Mouse (Mus musculus) embryo, embryonic 11.5 days (tissue): ENCODE results near the gene Gm853.
"Not testable (repeated sequence)": the region's sequence is repeated elsewhere in the genome, so short reads cannot be mapped to it uniquely, and the experiment has no call there.

Experiments used
- DNase-seq: peaks from one replicate; pipeline ENCODE4 v3.0.0-alpha.2; 2012; ENCODE audit warnings: low read depth, low spot score

Gm853 gene

DNA sequence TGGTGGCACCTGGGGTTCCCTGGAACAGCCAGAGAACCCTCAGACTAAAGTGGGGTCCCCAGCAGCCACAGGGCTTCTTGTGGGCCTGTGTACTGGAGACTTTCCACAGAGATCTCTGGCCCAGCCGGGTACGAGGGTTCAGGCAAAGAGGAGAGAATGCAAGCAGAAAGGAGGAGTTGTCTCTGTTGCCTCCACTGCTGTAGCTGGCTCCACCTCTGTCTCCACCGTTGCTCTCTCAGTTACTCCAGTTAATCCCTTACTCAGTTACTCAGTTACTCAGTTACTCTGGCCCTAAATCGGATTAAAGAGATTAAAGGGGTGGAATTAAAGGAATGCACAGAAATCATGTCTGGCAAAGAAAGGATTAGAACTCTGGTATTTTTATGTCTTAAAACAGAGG lies at the start of gene Gm853:
Gm853 (minus strand) TSS at position 223 of the 400 bp plus-strand sequence.
- DNase-seq, result no peak

DNA sequence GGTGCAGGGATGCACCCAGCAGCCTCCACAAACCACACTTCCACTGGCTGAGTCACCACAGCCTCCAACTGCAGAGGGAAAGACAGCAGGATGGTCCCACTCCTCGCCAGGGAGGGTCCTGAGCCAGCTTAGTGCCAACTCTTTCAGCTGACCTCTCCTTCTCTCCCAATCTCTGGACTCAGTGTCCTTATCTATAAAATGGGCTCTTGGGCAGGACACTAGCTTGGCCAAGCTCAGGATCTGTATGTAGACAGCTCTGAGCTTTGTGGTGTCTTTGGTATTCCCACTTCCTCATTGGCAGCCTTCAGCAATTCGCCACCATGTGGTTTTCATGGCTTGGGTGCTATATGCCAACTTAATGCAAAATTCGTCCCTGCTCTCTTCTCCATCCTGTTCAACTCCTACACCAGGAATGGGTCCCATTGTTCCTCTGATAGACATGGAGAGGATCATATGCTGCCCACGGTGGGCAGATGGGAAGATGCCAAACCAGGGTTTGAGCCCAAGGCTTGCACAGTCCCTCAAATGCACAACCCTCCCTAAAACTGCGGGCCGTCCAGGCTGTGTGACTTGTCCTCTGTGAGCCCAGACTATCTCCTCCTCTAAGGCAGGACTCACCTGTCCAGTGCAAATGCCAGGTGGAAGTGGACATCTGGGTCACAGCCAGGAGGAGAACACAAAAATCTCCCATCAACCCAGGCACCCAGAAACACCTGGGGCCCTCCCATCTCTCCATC lies 48.6 kb upstream of the Gm853 start:
- DNase-seq, result no peak

DNA sequence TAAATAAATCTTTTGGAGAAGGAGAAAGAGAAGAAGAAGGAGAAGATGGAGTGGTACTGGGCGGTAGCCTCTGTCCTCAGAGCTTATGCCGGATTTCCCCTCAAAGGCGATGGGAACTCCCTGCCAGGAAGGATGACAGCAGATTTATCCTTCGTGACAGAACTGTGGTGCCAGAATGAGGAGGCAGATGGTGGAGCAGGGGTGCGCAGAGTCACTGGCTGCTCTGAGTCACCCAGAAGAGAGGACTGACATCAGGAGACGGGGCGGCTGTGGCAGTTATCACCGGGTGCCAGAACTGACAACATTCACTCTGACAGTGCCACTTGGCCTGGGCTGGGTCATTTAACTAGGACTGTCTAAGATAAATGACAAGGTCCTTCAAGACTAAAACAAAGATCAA lies 47.9 kb upstream of the Gm853 start:
- no peak for DNase-seq

DNA sequence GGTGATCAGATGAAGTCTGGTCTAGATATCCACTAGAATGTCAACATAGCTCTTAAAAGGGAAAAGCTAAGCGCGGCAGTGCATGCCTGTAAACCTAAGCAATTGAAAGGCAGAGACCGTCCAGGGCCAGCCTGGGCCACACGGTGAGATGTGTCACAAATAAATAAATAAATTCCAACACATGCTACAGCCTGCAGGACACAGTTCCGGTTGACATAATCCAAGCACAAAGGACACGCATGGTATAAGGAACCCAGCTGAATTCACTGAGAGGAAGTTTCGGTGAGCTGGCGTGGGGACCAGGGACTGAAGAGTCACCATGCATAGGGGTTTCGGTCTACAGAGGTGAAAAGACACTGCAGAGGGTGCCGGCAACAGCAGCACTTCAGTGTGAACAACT lies 46.5 kb upstream of the Gm853 start:
- no peak for DNase-seq

DNA sequence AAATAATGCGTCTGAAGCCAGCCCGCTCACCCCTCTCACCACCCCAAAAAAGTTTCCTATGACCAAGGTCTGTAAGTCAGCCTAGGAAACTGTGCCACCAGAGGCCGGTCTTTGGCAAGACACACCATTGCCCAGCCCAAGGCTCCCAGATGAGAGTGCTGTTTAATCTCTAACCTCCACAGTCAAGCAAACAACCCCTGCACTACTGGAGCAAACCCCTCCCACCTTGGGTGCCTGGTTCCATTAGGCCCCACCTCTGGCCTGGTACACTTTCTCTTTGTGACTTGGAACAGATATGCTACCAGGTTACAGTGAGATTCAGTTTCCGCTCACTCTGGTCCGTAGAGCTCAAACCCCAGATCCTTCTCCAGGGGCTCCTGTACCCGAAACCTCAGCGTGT lies 44.9 kb upstream of the Gm853 start:
- DNase-seq, result no peak

DNA sequence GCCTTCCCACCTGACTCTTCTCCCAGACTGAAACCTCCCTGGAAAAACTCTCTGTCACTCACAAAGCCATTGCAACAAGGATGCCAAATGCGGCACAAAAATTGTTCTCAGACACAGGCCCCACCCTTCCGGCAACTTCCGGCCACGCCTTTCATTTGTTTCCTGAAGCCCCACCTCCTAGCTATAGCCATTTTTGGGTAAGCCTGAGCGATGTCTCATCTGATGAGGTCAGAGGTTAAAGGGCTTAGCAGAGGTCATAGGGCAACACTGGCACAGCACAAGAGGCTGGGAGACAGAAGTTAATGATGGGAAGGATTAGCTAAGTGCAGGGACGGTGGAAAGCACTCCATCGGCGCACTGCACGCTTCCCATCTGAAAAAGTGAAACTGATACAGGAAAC lies 44.4 kb upstream of the Gm853 start:
- DNase-seq, result no peak

DNA sequence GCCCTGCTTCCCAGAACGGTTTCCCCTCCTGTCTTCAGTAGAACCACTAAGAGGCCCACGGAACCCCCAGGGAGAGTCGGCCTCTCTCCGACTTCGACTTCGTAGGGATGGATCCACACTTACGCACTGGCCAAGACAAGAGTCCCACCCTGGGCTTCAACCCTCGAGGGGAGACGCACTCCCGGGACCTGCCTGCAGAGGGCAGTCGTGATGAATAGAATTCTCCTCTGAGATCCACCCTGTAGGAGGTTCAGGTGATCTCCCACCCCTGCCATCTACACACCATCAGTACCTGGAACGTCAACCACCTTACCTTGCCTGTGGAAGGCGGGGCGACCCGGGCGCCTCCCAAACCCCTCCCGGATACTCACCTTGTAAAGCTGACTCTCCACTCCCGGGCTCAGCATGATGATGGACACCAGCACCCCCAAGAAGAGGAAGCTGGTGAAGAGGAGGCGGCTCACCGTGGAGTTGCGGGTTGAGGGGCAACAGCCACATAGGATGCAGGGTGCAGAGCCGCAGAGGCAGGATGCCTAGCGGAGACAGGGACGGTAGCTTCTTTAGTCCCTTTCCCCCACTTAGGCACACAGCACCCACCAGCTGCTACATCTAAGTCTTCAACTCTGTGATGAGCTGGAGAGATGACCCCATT lies 42.6 kb upstream of the Gm853 start:
- no peak for DNase-seq

DNA sequence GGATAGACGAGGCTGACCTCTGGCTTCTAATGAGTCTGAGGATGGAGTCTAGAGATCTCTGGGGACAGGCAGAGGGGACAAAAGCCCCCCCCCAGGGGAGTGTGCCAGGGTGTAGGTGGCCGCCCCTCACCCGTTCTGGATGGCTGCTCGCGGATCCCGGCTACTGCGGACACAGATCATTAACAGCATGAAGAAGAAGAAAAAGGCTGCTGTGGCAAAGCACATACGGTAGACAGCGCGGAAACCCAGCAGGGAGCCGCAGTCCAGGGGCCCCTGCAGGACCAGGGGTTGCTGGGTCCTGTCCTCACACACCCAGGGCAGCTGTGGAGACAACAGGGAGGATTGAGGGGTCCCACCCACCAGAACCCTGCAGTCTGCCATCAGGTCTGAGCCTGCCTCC lies 41.9 kb upstream of the Gm853 start:
- DNase-seq, result no peak

DNA sequence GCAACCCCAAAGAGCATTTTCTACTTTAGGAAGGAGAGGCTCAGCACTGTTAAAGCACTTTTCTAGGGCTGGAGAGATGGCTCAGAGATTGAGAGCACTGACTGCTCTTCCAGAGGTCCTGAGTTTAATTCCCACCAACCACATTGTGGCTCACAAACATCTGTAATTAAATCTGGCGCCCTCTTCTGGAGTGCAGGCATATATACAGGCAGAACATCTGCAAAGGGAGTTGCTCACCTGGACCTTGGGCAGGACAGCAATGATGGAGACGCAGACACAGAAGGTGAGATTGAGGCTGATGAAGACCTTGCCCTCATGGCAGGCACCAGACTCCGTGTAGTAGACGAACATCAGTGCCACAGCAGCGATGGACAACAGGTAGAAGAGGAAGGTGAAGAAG lies 38.2 kb upstream of the Gm853 start:
- DNase-seq, result no peak

DNA sequence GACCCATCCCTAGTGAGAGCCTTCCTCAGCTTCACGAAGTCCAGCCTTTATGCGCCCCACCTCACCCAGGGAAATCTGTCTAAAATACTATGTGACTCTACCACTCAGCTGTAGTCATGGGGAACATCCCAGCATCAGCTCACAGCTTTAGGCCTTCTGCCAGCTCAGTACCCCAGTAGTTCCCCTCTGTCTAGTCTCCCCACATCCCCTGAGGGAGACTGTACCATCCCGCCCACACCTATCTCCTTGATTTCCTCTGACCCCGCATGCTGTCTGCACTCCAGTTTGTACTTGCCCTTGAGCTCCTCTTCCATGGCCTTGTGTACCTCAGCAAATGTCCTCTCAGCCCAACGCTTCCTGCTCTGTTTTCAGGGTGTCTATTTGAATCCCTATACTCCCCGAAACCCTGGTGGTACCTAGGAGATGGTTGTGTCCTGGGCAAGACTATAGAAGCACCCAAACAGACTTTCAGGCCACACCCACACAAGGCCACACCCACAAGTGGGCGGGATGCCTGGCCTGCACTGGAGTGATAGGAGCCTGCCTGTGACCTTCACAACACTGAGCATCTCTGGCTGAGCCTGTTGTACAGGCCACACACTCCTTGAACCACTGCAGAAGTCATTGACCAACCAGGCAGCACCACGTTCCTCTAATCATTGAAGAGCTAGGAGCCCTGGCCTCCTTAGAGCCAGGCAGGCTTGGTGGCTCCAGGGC lies 30.4 kb upstream of the Gm853 start:
- DNase-seq, result no peak

DNA sequence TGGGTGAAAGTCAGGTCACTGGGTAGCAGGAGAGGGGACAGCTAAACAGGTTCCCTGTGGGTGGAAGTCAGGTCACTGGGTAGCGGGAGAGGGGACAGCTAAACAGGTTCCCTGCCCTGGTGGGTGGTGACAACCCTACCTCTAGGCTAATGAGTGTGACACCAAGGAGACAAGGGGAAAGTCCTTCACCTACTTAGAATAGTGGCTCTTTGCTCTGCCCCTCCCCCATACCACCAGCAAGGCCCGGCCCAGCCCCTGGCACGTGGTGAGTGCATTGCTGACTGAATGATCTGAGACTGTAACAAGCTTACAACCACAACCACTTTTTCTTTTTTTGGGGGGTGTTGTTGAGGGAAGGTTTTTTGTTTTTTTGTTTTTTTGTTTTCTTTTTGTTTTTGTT lies 29.6 kb upstream of the Gm853 start:
- no peak for DNase-seq

DNA sequence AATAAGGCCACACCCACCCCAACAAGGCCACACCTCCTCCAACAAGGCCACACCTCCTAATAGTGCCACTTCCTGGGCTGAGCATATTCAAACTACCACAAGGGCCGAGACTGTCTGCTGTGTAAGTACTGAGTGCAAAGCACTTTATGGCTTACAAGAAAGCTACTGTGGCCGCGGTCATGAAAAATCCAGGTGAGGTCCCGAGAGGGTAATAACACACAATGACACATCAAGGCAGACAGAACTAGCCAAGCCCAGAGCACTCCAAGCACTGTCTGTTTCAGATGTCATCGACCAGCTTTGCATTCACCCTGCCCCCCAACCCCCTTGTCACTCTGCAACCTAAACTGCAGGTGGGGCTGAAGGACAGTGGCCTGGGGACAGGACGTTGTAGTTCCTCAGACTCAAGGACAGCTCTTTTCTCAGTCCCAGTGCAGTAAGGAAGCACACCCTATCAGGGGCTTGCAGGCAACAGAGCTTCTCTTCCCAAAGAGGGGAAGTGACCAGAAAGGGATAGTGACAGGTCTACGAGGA lies 29.0 kb upstream of the Gm853 start:
- no peak for DNase-seq

DNA sequence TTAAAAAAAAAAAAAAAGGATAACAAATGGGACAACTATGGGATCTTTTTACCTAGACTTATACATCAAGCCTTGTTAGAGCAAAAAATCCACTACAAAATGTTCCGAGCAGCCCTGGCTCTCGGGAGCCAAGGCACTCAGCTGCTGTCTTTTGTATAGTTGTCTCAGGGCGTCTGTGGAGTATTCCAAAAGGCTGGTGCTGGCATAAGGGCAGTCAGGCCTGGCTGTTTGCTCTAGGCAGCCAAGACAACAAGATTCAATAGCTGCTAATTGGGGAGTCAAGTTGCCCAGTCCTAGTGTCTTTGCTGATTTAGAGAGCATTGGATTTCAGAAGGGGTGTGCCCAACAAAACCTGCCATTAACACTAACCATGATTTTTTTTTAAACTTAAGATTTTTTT lies 26.4 kb upstream of the Gm853 start:
- DNase-seq, result no peak

DNA sequence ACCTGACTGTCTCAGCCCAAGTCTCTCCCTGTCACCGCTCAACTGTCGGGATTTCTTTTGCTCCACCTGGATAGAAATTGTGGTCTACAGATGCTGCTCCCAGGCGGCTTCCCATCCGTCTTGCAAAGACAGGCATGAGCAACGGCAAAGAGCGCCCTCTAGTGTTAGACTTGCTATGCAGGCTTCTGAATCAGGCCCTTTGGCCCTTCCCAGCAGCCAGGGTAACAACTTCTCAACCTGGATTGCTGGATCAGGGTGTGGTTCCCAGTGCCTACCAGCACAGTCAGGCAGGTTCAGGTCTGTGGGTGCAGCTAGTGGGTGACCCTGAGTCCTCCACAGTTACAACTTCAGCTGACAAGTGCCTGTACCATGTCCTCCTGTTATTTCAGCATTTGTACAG lies 23.9 kb upstream of the Gm853 start:
- peak; percentile 73 for DNase-seq

DNA sequence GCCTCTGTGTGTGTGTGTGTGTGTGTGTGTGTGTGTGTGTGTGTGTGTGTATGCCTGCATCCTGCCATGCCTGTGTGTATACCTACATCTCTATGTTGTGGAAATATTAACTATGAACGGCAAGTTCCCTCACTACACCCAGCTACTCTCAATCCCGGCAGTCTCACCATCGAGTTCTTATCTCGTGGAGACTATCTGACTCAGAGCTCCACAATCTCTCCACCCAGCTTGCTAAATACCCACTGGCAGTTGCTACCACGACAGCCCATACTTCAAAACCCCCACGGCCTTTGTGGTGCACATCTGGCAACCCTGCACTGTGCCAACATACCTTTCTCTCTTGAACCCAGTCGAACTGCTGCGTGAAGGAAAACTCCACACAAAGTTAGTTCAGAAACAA lies 22.5 kb upstream of the Gm853 start:
- DNase-seq, result no peak

DNA sequence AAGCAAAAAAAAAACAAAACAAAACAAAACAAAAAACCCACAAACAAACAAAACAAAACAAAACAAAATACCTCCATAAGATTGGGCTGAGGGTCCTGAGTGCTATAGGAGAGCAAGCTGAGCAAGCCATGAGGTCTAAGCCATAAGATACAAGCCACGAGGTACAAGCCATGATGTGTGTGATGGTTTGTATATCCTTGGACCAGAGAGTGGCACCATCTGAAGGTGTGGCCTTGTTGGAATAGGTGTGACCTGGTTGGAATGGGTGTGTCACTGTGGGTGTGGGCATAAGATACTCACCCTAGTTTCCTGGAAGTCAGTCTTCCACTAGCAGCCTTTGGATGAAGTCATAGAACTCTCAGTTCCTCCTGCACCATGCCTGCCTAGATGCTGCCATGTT lies 21.4 kb upstream of the Gm853 start:
- not testable (repeated sequence) for DNase-seq

DNA sequence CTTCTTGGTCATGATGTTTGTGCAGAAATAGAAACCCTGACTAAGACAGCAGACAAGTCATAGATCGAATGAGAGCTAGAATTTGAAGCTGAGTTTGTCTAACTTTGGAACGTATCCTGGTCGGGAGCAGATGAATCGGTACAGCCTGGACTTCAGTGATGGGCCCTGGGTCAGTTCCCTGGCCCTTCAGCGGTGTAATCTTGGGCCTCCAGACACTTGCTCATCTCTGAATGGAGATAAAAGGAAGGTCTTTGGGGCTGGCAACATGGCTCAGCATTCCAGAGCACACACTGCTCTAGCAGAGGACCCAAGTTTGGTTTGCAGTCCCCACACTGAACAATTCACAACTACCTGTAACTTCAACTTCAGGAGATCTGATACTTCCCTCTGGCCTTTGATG lies 20.8 kb upstream of the Gm853 start:
- DNase-seq, result no peak

DNA sequence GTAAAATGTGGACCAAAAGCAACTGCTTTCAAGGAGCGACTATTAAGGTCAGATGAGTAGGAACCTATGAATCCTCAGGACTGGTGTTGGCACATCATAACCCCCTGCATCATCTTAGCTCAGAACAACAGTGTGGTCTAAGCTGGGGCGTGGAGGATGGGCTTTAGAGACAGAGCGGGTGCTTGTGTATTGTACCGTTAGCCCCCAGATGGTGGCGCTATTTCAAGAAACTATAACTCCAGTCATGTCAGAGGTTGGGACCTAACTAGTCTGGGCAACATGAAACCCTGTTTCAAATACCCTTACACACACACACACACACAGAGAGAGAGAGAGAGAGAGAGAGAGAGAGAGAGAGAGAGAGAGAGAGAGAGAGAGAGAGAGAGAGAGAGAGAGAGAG lies 18.5 kb upstream of the Gm853 start:
- no peak for DNase-seq

DNA sequence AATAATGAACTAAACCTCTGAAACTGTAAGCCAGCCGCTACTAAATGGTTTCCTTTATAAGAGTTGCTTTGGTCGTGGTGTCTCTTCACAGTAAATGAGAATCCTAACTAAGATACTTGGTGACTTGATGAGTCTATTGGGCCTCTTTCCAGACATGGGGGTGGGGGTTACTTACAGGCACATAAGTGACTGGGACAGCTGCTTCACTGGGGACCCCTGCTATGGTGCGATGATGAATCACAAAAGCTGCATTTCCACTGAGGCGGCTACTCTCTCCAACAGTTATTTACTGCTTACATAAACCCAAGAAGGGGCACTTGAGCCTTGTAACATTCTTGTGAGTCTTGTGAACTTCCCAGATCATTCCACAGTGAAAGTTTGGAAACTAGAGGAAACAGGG lies 15.4 kb upstream of the Gm853 start:
- DNase-seq, result no peak

DNA sequence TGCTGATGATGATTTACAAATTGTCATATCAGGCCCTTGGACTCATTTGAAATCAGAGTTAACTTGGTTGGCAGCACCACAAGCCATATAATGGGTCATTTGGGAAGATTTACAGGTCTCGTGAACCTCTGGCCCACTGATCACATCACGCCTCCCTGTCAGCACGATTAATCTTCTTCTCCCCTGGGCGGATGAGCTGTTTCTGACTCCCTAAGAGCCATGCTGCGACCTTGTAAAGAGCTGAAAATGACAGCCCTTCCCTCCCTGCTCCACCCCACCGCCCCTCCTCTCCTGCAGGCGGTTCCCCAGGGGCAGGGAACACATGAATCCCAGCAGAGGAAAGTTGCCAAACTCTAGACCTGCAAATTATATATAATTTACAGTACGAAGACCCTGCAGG lies 14.2 kb upstream of the Gm853 start:
- peak; percentile 19 for DNase-seq

DNA sequence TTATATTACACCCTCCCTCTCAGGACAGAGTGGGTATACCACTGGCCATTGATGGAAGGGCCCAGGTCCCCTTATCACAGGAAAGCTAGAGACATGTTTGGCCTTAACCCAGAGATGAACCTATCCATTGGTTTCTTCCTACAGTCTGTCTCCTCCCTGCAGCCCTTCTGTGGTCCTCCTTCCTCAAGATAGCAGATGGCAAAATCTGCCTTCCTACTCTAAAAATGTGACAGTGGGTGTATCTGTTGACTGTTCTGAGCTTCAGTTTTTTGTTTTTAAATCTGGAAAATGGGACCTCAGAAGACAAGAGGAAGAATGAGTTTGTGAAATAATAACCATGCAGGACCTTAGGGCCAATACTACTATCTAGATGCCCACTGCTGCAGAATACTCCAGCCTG lies 1.9 kb upstream of the Gm853 start:
- DNase-seq, result no peak

DNA sequence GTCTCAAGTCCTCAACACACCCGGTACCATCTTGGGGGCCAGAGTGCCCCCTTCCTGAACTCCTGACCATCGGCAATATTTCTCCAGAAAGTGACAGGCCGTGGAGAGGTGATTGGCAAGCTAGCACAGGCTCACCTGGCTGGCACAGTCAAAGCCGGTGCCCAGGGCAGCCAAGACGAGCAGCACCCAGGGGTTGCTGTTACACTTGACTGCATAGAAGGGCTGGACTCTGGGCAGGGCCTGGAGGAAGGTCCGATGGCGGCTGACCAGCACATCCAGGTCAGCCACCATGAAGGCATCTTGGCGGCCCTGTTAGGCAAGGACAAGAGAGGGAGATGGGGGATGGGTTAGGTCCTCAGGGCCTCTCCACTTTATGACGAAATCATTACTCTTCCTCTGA lies 2.0 kb downstream of the Gm853 start:
- no peak for DNase-seq

DNA sequence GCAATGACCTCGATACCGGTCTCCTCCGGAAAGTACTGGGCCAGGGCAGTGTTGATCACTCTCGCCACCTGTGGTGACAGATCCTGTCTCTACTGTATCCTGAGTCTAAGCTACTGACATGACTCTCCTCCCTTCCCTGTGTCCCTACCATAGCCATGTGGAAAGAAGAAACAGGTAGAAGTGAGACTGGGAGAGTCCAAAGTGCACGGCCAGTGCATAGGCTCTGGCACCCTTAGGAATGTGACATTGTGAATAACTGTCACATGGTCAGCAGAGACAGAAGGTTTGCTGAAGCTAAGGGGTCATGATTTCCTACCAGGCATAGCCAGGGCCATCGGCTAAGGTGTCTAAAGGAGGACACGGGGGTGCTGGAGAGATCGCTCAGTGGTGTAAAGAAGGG lies 6.8 kb downstream of the Gm853 start:
- DNase-seq, result no peak
